Mouse (Mus musculus): ENCODE results near the gene Apom. TPM values are rescaled to one million over a fixed set of nuclear protein-coding genes. Genes with fewer than 3 reads are reported as not detected.

Apom gene
- total and polyA plus RNA-seq, 2 experiments from 2014 or later = 0.11 TPM; not detected in 1

DNA sequence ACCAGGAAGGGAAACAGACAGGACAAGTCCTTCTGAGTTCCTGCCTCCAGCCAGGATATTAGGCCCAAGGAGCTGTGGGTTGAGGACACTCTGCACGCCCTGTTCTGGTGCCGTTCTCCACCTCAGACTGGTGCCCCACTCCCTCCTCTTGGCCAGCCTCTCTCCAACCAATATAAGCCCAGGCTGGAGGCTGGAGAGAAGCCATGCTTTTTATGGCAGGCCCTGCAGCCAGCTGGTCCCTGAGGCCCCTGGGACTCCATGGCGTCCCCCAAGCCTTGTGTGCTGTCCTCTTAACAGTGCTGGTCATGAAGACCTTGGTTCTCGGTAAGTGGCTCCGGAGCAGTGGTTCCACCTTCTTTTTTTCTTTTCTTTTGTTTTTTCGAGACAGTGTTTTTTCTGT lies 23.8 kb downstream of the Apom start, which contains the start of gene Ly6g5c:
Gene Ly6g5c (plus strand): TSS at position 183 of the 400 bp plus-strand sequence.
- ATAC-seq (ENCODE audit: insufficient read depth, low read depth) (no peak), DNase-seq (ENCODE audit: low spot score) (no peak)
- WGBS = 81% methylated on average over 6 of the region's 6 CpGs
- no peak within 1 kb of the TSS for H3K9ac ChIP-seq (replicated peaks; ENCODE audit: low read depth, low read length)
- no peaks in the 10 kb centered on the region for H3K4me1 ChIP-seq (ENCODE audit: control insufficient read depth, insufficient read depth)
- no peaks in the 10 kb centered on the region for H3K9me3 ChIP-seq (replicated peaks; ENCODE audit: control insufficient read depth, low read length)
- no peak within 1 kb of the TSS for H3K27ac ChIP-seq (ENCODE audit: low read depth)
- no peak within 1 kb of the TSS for H3K4me3 ChIP-seq (ENCODE audit: low read depth, low read length)
- H3K36me3 ChIP-seq (replicated peaks; ENCODE audit: control insufficient read depth, insufficient read depth, low read length) = peaks cover 14% of the 10 kb centered on the region; the same call in 1 of the 2 replicates
- TF ChIP-seq EP300 (IDR thresholded peaks at IDR 0.05; ENCODE audit: low read depth) (no peak), CTCF (IDR thresholded peaks at IDR 0.05; ENCODE audit: low read depth) (no peak)
- no peak within 1 kb of the TSS for H3K4me2 ChIP-seq (ENCODE audit: low read depth, low read length)
- no peaks in the 10 kb centered on the region for H3K27me3 ChIP-seq (ENCODE audit: control insufficient read depth, insufficient read depth, low read length)

DNA sequence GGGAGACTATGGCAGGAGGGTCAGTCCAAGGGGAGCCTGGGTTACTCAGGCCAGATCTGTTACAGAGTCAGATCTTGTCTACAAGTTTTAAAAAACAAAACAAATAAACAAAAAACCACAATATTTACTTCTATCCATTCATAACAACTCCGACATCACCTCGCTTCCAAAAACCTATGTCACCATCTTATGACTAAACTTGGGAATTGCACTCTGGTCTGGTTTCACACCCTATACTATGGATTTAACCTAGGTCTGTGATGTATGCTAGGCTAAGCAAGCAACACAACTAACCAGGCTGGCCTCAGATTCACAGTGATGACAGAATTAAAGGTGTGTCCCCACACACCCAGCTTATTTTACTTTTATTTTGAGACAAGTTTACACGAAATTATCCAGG lies 25.3 kb downstream of the Apom start:
- H3K36me3 ChIP-seq (replicated peaks; ENCODE audit: control insufficient read depth, insufficient read depth, low read length) = peaks cover 29% of the 10 kb centered on the region
- TF ChIP-seq EP300 (IDR thresholded peaks at IDR 0.05; ENCODE audit: low read depth) = no peak
- TF ChIP-seq CTCF (IDR thresholded peaks at IDR 0.05; ENCODE audit: low read depth) = peak; percentile 11; the same call in 1 of the 2 replicates
- no peak for ATAC-seq (ENCODE audit: insufficient read depth, low read depth)
- H3K27me3 ChIP-seq (ENCODE audit: control insufficient read depth, insufficient read depth, low read length) = no peaks in the 10 kb centered on the region
- no peaks in the 10 kb centered on the region for H3K4me1 ChIP-seq (ENCODE audit: control insufficient read depth, insufficient read depth)
- 58% methylated on average over 3 of the region's 3 CpGs for WGBS
- no peaks in the 10 kb centered on the region for H3K9me3 ChIP-seq (replicated peaks; ENCODE audit: control insufficient read depth, low read length)
- H3K4me2 ChIP-seq (ENCODE audit: low read depth, low read length) = no peak overlapping the region
- no peak overlapping the region for H3K9ac ChIP-seq (replicated peaks; ENCODE audit: low read depth, low read length)
- H3K4me3 ChIP-seq (ENCODE audit: low read depth, low read length) = no peak overlapping the region
- no peak for DNase-seq (ENCODE audit: low spot score)
- no peak overlapping the region for H3K27ac ChIP-seq (ENCODE audit: low read depth)

DNA sequence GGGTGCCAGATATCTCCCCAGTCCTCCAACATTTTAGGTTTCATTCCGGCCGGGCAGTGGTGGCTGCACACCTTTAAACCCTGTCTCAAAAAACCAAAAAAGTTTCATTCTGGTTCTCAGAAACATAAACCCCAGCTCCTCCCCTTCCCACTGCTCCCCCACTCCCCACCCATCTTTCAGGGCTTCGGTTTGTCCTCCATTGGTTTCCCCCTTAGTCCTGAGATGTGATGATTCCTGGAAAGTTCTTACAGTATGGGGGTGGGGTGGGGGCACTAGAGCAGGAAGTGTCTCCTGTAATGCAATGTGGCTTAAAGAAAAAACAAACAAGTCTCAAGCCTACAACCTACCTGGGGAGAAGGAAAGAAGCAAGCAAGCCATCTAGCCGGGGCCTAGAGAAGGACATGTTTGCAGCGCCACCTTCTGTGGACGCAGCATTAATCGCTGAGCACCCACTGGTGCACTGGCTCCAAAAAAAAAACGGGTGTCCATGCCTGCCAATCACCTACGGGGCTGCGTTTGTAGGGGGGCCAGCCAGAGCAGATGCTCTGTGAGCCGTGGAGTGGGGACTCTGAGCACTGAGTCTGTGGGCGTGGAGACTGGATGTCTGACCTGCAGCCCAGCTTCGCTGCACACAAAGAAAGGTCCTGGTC lies 26.0 kb downstream of the Apom start:
- Histone ChIP-seq H3K27me3 (ENCODE audit: control insufficient read depth, insufficient read depth, low read length) (no peaks in the 10 kb centered on the region), H3K27ac (ENCODE audit: low read depth) (no peak overlapping the region), H3K36me3 (replicated peaks; ENCODE audit: control insufficient read depth, insufficient read depth, low read length) (peaks cover 35% of the 10 kb centered on the region), H3K4me1 (ENCODE audit: control insufficient read depth, insufficient read depth) (no peaks in the 10 kb centered on the region), H3K9me3 (replicated peaks; ENCODE audit: control insufficient read depth, low read length) (no peaks in the 10 kb centered on the region), H3K9ac (replicated peaks; ENCODE audit: low read depth, low read length) (0 out of 2 replicates have a peak overlapping the region, but pooled peaks have one; percentile 1), H3K4me2 (ENCODE audit: low read depth, low read length) (no peak overlapping the region), H3K4me3 (ENCODE audit: low read depth, low read length) (no peak overlapping the region)
- 30% methylated on average over 13 of the region's 13 CpGs for WGBS
- TF ChIP-seq CTCF (IDR thresholded peaks at IDR 0.05; ENCODE audit: low read depth) = peak; percentile 59
- no peak for TF ChIP-seq EP300 (IDR thresholded peaks at IDR 0.05; ENCODE audit: low read depth)
- DNase-seq (ENCODE audit: low spot score) (peak; percentile 26), ATAC-seq (ENCODE audit: insufficient read depth, low read depth) (no peak)

DNA sequence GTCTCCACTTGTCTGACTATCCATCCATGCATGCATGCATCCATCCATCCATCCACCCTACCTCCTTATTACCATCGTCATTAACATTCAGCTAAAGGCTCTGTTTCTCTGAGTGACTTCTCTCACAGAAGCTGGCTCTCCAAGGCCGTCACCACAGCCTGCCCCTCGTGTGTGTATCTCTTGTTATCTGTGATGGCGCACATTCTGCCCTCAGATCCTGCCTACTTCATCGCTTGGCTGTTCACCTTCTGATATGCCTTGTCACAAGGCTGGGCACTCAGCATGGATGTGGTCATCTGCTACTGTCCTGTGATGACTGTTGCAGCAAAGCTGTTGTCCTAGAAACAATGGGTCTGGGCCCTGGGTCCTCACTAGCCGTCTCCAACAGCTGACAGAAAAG lies 27.1 kb downstream of the Apom start:
- TF ChIP-seq CTCF (IDR thresholded peaks at IDR 0.05; ENCODE audit: low read depth) = no peak
- no peak for TF ChIP-seq EP300 (IDR thresholded peaks at IDR 0.05; ENCODE audit: low read depth)
- H3K36me3 ChIP-seq (replicated peaks; ENCODE audit: control insufficient read depth, insufficient read depth, low read length) = peaks cover 46% of the 10 kb centered on the region
- no peak overlapping the region for H3K9ac ChIP-seq (replicated peaks; ENCODE audit: low read depth, low read length)
- no peak overlapping the region for H3K4me3 ChIP-seq (ENCODE audit: low read depth, low read length)
- H3K27ac ChIP-seq (ENCODE audit: low read depth) = no peak overlapping the region
- no peaks in the 10 kb centered on the region for H3K27me3 ChIP-seq (ENCODE audit: control insufficient read depth, insufficient read depth, low read length)
- H3K9me3 ChIP-seq (replicated peaks; ENCODE audit: control insufficient read depth, low read length) = no peaks in the 10 kb centered on the region
- H3K4me2 ChIP-seq (ENCODE audit: low read depth, low read length) = no peak overlapping the region
- DNase-seq (ENCODE audit: low spot score) = no peak
- no peak for ATAC-seq (ENCODE audit: insufficient read depth, low read depth)
- WGBS = 58% methylated on average over 6 of the region's 6 CpGs
- no peaks in the 10 kb centered on the region for H3K4me1 ChIP-seq (ENCODE audit: control insufficient read depth, insufficient read depth)

DNA sequence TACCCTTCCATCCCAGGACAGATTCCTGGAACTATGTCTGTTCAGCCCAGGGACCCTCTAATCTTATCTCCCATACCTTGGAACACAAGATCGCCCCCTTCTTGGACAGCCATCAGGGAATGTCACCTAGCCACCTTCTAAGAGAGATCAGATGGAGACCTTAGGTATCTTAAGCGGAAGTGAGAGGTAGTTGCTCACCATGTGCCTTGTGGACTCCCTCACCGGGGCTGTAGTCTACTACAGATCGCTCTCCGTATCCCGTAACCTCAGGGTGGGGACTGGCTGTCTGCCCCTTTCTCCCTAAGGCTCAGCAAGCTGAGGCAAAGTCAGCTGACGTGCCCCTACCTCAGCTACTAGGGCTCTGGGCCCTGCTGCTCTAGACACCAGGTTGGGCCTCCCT lies 27.8 kb downstream of the Apom start:
- TF ChIP-seq EP300 (IDR thresholded peaks at IDR 0.05; ENCODE audit: low read depth) (no peak), CTCF (IDR thresholded peaks at IDR 0.05; ENCODE audit: low read depth) (no peak)
- no peak overlapping the region for H3K4me3 ChIP-seq (ENCODE audit: low read depth, low read length)
- no peaks in the 10 kb centered on the region for H3K9me3 ChIP-seq (replicated peaks; ENCODE audit: control insufficient read depth, low read length)
- peaks cover 53% of the 10 kb centered on the region for H3K36me3 ChIP-seq (replicated peaks; ENCODE audit: control insufficient read depth, insufficient read depth, low read length)
- no peak for ATAC-seq (ENCODE audit: insufficient read depth, low read depth)
- no peaks in the 10 kb centered on the region for H3K27me3 ChIP-seq (ENCODE audit: control insufficient read depth, insufficient read depth, low read length)
- H3K4me2 ChIP-seq (ENCODE audit: low read depth, low read length) = no peak overlapping the region
- no peaks in the 10 kb centered on the region for H3K4me1 ChIP-seq (ENCODE audit: control insufficient read depth, insufficient read depth)
- no peak for DNase-seq (ENCODE audit: low spot score)
- no peak overlapping the region for H3K27ac ChIP-seq (ENCODE audit: low read depth)
- 83% methylated on average over 7 of the region's 7 CpGs for WGBS
- no peak overlapping the region for H3K9ac ChIP-seq (replicated peaks; ENCODE audit: low read depth, low read length)

DNA sequence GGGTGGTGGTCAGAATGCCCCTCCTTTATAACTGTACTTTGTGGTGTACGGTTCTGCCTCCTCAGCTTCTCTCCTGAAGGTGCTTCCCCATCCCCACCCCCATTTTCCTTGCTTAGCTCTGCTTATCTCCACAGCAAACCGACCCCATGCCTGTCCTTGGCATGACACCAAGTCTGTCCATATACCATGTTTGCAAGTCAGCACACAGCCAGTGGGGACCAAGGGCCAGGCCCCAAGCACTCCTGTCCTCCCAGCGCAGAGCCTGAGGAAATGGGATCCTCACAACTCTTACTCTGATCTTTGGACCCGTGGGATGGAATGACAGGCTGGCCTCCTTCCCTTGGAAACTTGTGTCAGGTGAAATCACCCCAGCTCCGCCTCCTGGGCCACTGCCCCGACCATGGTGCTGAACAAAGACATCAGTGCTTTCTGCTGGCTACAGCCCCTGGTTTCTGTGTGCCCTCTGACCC lies 28.6 kb downstream of the Apom start:
- Histone ChIP-seq H3K9me3 (replicated peaks; ENCODE audit: control insufficient read depth, low read length) (no peaks in the 10 kb centered on the region), H3K27me3 (ENCODE audit: control insufficient read depth, insufficient read depth, low read length) (no peaks in the 10 kb centered on the region), H3K27ac (ENCODE audit: low read depth) (no peak overlapping the region), H3K9ac (replicated peaks; ENCODE audit: low read depth, low read length) (no peak overlapping the region), H3K4me1 (ENCODE audit: control insufficient read depth, insufficient read depth) (no peaks in the 10 kb centered on the region), H3K4me2 (ENCODE audit: low read depth, low read length) (no peak overlapping the region), H3K36me3 (replicated peaks; ENCODE audit: control insufficient read depth, insufficient read depth, low read length) (peaks cover 61% of the 10 kb centered on the region), H3K4me3 (ENCODE audit: low read depth, low read length) (no peak overlapping the region)
- ATAC-seq (ENCODE audit: insufficient read depth, low read depth) = no peak; the same call in 1 of the 2 replicates
- no peak for DNase-seq (ENCODE audit: low spot score)
- 42% methylated on average over 6 of the region's 6 CpGs for WGBS
- TF ChIP-seq EP300 (IDR thresholded peaks at IDR 0.05; ENCODE audit: low read depth) (no peak), CTCF (IDR thresholded peaks at IDR 0.05; ENCODE audit: low read depth) (no peak)

All from heart, postnatal 0 days (tissue).